In genomic region chr4:134286226-134287167, GRCm38 (mm10) we compare ENCODE assay signal across 1 mouse cellular context.
TF ChIP-seq lines count a peak whose summit lies in the region.

No protein-coding gene starts in this region.

TF ChIP-seq in CH12.LX, 34 proteins besides CTCF, POLR2A, EP300 and RAD21 (continued from another document):
- peak; percentile 79; the same call in 1 of the 2 replicates for TF ChIP-seq UBTF (IDR thresholded peaks at IDR 0.05; ENCODE audit: low read depth, low read length)
- TF ChIP-seq NRF1 (IDR thresholded peaks at IDR 0.05; ENCODE audit: low read depth, low read length): no peak
- no peak for TF ChIP-seq PAX5 (IDR thresholded peaks at IDR 0.05; ENCODE audit: low read length)
- TF ChIP-seq SMC3 (IDR thresholded peaks at IDR 0.05; ENCODE audit: low read depth, low read length): no peak
- 0 out of 2 replicates have a peak, but pooled peaks have one; percentile 8 for TF ChIP-seq ELF1 (IDR thresholded peaks at IDR 0.05; ENCODE audit: low read depth, low read length)
